Mouse (Mus musculus) intestine, embryonic 14.5 days (tissue): Measurements from ENCODE around the gene Slc28a2. TPM values are rescaled to one million over a fixed set of nuclear protein-coding genes. Genes with fewer than 3 reads are reported as not detected.
"Not testable (repeated sequence)": the region's sequence is repeated elsewhere in the genome, so short reads cannot be mapped to it uniquely, and the experiment has no call there.

Source experiments
- ATAC-seq: fragments of 200-750 bp; cut with Nextera tagmentation; replicated peaks from 2 replicates; pipeline ENCODE4 v1.8.0; 2017; ENCODE audit warnings: low read depth, moderate number of reproducible peaks, moderate TSS enrichment, moderate library complexity; ENCODE audit not compliant: low FRiP score, low TSS enrichment
- DNase-seq: peaks from one replicate; pipeline ENCODE4 v3.0.0-alpha.2; 2018; ENCODE audit warnings: low spot score
- H3K27ac ChIP-seq: fragments of 300-500 bp; sonication (generic); 2 replicates; pipeline ENCODE4 v1.5.1; 2014; ENCODE audit warnings: low read depth, mild to moderate bottlenecking, control low read depth
- H3K27me3 ChIP-seq: fragments of 300-500 bp; sonication (generic); replicated peaks from 2 replicates; pipeline ENCODE4 v1.6.1; 2014; ENCODE audit warnings: low read length, control low read depth; ENCODE audit not compliant: control insufficient read depth, insufficient read depth
- H3K36me3 ChIP-seq: fragments of 300-500 bp; sonication (generic); 2 replicates; pipeline ENCODE4 v1.6.1; 2014; ENCODE audit warnings: low read length, control low read depth; ENCODE audit not compliant: control insufficient read depth, insufficient read depth
- H3K4me1 ChIP-seq: fragments of 300-500 bp; sonication (generic); replicated peaks from 2 replicates; pipeline ENCODE4 v1.6.1; 2014; ENCODE audit warnings: low read length, control low read depth, mixed read lengths; ENCODE audit not compliant: control insufficient read depth, insufficient read depth
- H3K4me2 ChIP-seq: fragments of 300-500 bp; sonication (generic); 2 replicates; pipeline ENCODE4 v1.6.1; 2014; ENCODE audit warnings: low read length
- H3K4me3 ChIP-seq: fragments of 300-500 bp; sonication (generic); 2 replicates; pipeline ENCODE4 v1.5.1; 2014; ENCODE audit warnings: low read depth, low read length, control low read depth, mixed read lengths
- H3K9ac ChIP-seq: fragments of 300-500 bp; sonication (generic); 2 replicates; pipeline ENCODE4 v1.6.1; 2014; ENCODE audit warnings: mild to moderate bottlenecking, low read length
- H3K9me3 ChIP-seq: fragments of 300-500 bp; sonication (generic); 2 replicates; pipeline ENCODE4 v1.6.1; 2016; ENCODE audit warnings: low read length, control low read depth; ENCODE audit not compliant: control insufficient read depth
- WGBS: fragments of 180-500 bp; shearing (Covaris S2); extraction: QIAGEN DNeasy Blood & Tissue Kit; methylation state at CpG from one replicate; pipeline ENCODE4 v1.1.7; 2014; 5-methylcytosine and 5-hydroxymethylcytosine counted together
- polyA plus RNA-seq: library from polyadenylated mRNA; unstranded; fragments of >200 nt; fragmentation: Nextera tagmentation; extraction: Ambion mirVana; gene quantifications from 2 replicates; pipeline ENCODE4 v1.2.1, GENCODE M21; 2014

Gene Slc28a2
- polyA plus RNA-seq, 1 experiment from 2014 or later, result 38.2 TPM

- no peak within 1 kb of the TSS for H3K9ac ChIP-seq
- H3K27me3 ChIP-seq, result no peaks in the 10 kb centered on the region
- H3K9me3 ChIP-seq, result no peaks in the 10 kb centered on the region
- WGBS, result 93% methylated on average over 1 of the region's 1 CpGs
- ATAC-seq (no peak), DNase-seq (no peak)
- no peaks in the 10 kb centered on the region for H3K36me3 ChIP-seq
- no peak within 1 kb of the TSS for H3K27ac ChIP-seq
- H3K4me3 ChIP-seq, result no peak within 1 kb of the TSS
- H3K4me2 ChIP-seq, result no peak within 1 kb of the TSS
- no peaks in the 10 kb centered on the region for H3K4me1 ChIP-seq
These were observed 58.4 kb downstream of the Slc28a2 start, which contains the start of gene Gm14085 for GRCm38 (mm10) chr2:122484641-122485040. Gm14085 (plus strand) TSS chr2:122484941.

DNA sequence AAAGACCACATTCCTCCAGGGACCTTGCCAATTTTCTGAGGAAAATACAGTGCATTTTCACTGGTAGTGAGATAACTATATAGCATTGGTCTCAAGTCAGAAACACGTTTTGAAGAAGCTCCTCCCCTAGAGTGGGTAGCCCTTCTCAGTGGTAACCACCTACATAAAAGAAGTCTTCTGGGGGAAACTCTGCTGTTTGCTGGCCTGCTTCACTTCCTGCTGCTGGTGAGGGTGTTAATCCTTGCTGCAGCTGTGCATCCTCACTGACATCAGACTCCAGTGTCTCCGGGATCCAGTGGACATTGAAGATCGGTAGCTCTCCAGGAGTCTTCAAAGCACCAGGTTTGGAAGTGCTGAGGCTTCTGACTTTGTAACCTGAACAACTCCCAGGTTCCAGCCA lies 59.4 kb downstream of the Slc28a2 start:
- DNase-seq, H3K4me2 ChIP-seq, H3K9me3 ChIP-seq, H3K4me1 ChIP-seq, H3K27ac ChIP-seq, H3K36me3 ChIP-seq, H3K9ac ChIP-seq, H3K27me3 ChIP-seq, H3K4me3 ChIP-seq, ATAC-seq: not testable (repeated sequence)
- WGBS, result 38% methylated on average over 1 of the region's 3 CpGs

- H3K4me3 ChIP-seq, H3K27ac ChIP-seq, H3K4me2 ChIP-seq, H3K27me3 ChIP-seq, DNase-seq, ATAC-seq, H3K9ac ChIP-seq, H3K4me1 ChIP-seq, H3K36me3 ChIP-seq, H3K9me3 ChIP-seq: not testable (repeated sequence)
These were observed 59.8 kb downstream of the Slc28a2 start for GRCm38 (mm10) chr2:122486122-122486521.

- DNase-seq, result no peak
These were observed 60.4 kb downstream of the Slc28a2 start for GRCm38 (mm10) chr2:122486674-122487073.

More at GRCm38 (mm10) chr2:122486674-122487073, 60.4 kb downstream of the Slc28a2 start:
- 83% methylated on average over 2 of the region's 2 CpGs for WGBS
- Histone ChIP-seq H3K36me3 (no peaks in the 10 kb centered on the region), H3K9ac (no peak overlapping the region), H3K4me3 (no peak overlapping the region), H3K27ac (no peak overlapping the region), H3K27me3 (no peaks in the 10 kb centered on the region), H3K4me1 (no peaks in the 10 kb centered on the region), H3K9me3 (no peaks in the 10 kb centered on the region), H3K4me2 (no peak overlapping the region)
- no peak for ATAC-seq

Other genes with a start within 250 kb of the Slc28a2 start
- 0.13 TPM in 1 of 2 replicates, not detected in the other for gene Patl2, start 240.3 kb upstream of the Slc28a2 start, polyA plus RNA-seq
- not detected in 2 replicates for gene Terb2, start 240.2 kb upstream of the Slc28a2 start, polyA plus RNA-seq
- gene Sord, start 191.7 kb upstream of the Slc28a2 start, polyA plus RNA-seq, result 53.7 and 65.1 TPM in 2 replicates
- 0.09 and 0.12 TPM in 2 replicates for gene Duox2, start 128.0 kb upstream of the Slc28a2 start, polyA plus RNA-seq
- gene Duoxa2, start 127.6 kb upstream of the Slc28a2 start, polyA plus RNA-seq, result 0.18 TPM in 1 of 2 replicates, not detected in the other
- not detected in 2 replicates for gene Duoxa1, start 112.7 kb upstream of the Slc28a2 start, polyA plus RNA-seq
- 0.05 TPM in 1 of 2 replicates, not detected in the other for gene Duox1, start 110.8 kb upstream of the Slc28a2 start, polyA plus RNA-seq
- gene Shf, start 57.3 kb upstream of the Slc28a2 start, polyA plus RNA-seq, result 3.6 and 4.9 TPM in 2 replicates
- 0.08 and 0.32 TPM in 2 replicates for gene Gm14085, start 58.5 kb downstream of the Slc28a2 start, polyA plus RNA-seq
- 12.4 and 13.2 TPM in 2 replicates for gene Gatm, start 184.8 kb downstream of the Slc28a2 start, polyA plus RNA-seq
- 3.2 and 5.2 TPM in 2 replicates for gene AA467197, start 210.5 kb downstream of the Slc28a2 start, polyA plus RNA-seq